Mouse (Mus musculus) brain, embryonic 14.5 days (tissue): ENCODE data around the gene Robo1. TPM values are rescaled to one million over a fixed set of nuclear protein-coding genes. Genes with fewer than 3 reads are reported as not detected.

Experiments
- DNase-seq: peaks from one replicate; pipeline ENCODE4 v3.0.0-alpha.2; 2011; ENCODE audit warnings: low read depth
- CTCF ChIP-seq: fragments of 200-500 bp; IDR thresholded peaks from 2 replicates; pipeline ENCODE4 v1.5.1; 2012; ENCODE audit warnings: inconsistent platforms, mild to moderate bottlenecking, moderate library complexity, borderline replicate concordance; ENCODE audit not compliant: insufficient read depth, insufficient read length; ENCODE audit errors: extremely low read depth
- POLR2A ChIP-seq: fragments of 200-500 bp; IDR thresholded peaks from 2 replicates; pipeline ENCODE4 v1.6.1; 2012; ENCODE audit warnings: mild to moderate bottlenecking, inconsistent platforms, borderline replicate concordance; ENCODE audit not compliant: poor library complexity, insufficient read depth, insufficient read length, severe bottlenecking; ENCODE audit errors: extremely low read depth
- polyA plus RNA-seq: library from polyadenylated mRNA; depleted of rRNA; stranded (reverse); fragments of >200 nt; gene quantifications from 2 replicates; pipeline ENCODE4 v1.2.3, GENCODE M21; 2012

Robo1 gene
- polyA plus RNA-seq, 1 experiment = 97.8 TPM

- no peak for TF ChIP-seq CTCF
- no peak for TF ChIP-seq POLR2A
These were observed 764.8 kb downstream of the Robo1 start for GRCm38 (mm10) chr16:73072883-73073282.

GRCm38 (mm10) chr16:73082420-73082819 lies 774.3 kb downstream of the Robo1 start:
- peak; percentile 69 for DNase-seq
- TF ChIP-seq POLR2A (no peak), CTCF (no peak)

More at GRCm38 (mm10) chr16:73072883-73073282, 764.8 kb downstream of the Robo1 start:
- no peak for DNase-seq

- TF ChIP-seq CTCF (no peak), POLR2A (no peak)
- no peak for DNase-seq
These were observed 775.0 kb downstream of the Robo1 start for GRCm38 (mm10) chr16:73083077-73083476.
